Mouse (Mus musculus) neural tube, embryonic 14.5 days (tissue): ENCODE results near the gene Adgrf3. TPM values are rescaled to one million over a fixed set of nuclear protein-coding genes. Genes with fewer than 3 reads are reported as not detected.

Experiments
- ATAC-seq: fragments of 200-750 bp; cut with Nextera tagmentation; 2 replicates; pipeline ENCODE4 v1.8.0; 2017; ENCODE audit warnings: low read depth, mild to moderate bottlenecking, moderate TSS enrichment, moderate library complexity
- H3K27ac ChIP-seq: fragments of 300-500 bp; sonication (generic); 2 replicates; pipeline ENCODE4 v1.5.1; 2014; ENCODE audit warnings: low read depth, mild to moderate bottlenecking, control low read depth, low read length, moderate library complexity, mixed read lengths
- H3K27me3 ChIP-seq: fragments of 300-500 bp; sonication (generic); 2 replicates; pipeline ENCODE4 v1.6.1; 2014; ENCODE audit warnings: low read length; ENCODE audit not compliant: control insufficient read depth, insufficient read depth
- H3K36me3 ChIP-seq: fragments of 300-500 bp; sonication (generic); 2 replicates; pipeline ENCODE4 v1.6.1; 2014; ENCODE audit warnings: low read length, mixed read lengths; ENCODE audit not compliant: control insufficient read depth, insufficient read depth
- H3K4me1 ChIP-seq: fragments of 300-500 bp; sonication (generic); 2 replicates; pipeline ENCODE4 v1.6.1; 2014; ENCODE audit warnings: low read length; ENCODE audit not compliant: control insufficient read depth, insufficient read depth
- H3K4me2 ChIP-seq: fragments of 300-500 bp; sonication (generic); 2 replicates; pipeline ENCODE4 v1.6.1; 2014; ENCODE audit warnings: mild to moderate bottlenecking, low read depth, low read length, control low read depth
- H3K4me3 ChIP-seq: fragments of 300-500 bp; sonication (generic); 2 replicates; pipeline ENCODE4 v1.5.1; 2014; ENCODE audit warnings: low read depth, low read length, control low read depth, mixed read lengths
- H3K9ac ChIP-seq: fragments of 300-500 bp; sonication (generic); replicated peaks from 2 replicates; pipeline ENCODE4 v1.6.1; 2014; ENCODE audit warnings: low read depth, mild to moderate bottlenecking, control low read depth, low read length, mixed read lengths
- H3K9me3 ChIP-seq: fragments of 300-500 bp; sonication (generic); 2 replicates; pipeline ENCODE4 v1.6.1; 2016; ENCODE audit warnings: low read length; ENCODE audit not compliant: control insufficient read depth
- WGBS: fragments of 180-500 bp; shearing (Covaris S2); extraction: QIAGEN DNeasy Blood & Tissue Kit; methylation state at CpG from one replicate; pipeline ENCODE4 v1.1.7; 2014; 5-methylcytosine and 5-hydroxymethylcytosine counted together
- polyA plus RNA-seq: library from polyadenylated mRNA; unstranded; fragments of >200 nt; fragmentation: Nextera tagmentation; extraction: Ambion mirVana; gene quantifications from 2 replicates; pipeline ENCODE4 v1.2.1, GENCODE M21; 2014

Adgrf3 gene
- polyA plus RNA-seq, 1 experiment from 2014 or later: not detected

DNA sequence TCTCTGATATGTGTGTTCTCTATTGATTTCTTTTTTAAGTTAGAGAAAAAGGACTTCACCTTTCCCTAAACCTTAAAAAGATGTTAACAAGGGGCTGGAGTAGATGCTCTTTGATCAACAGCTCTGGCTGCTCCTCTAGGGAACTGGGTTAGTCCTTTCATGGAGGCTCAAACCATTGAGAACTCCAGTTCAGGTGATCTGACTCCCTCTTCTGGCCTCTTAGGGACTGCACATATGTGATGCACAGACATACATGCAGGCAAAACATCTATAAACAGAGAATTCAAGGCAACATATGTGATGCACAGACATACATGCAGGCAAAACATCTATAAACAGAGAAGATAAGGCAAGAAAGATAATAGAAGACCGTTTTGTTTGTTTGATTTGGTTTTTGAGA is 13.1 kb downstream of the Adgrf3 start:
- Histone ChIP-seq H3K4me2 (no peak overlapping the region), H3K9ac (no peak overlapping the region), H3K27ac (no peak overlapping the region), H3K27me3 (no peaks in the 10 kb centered on the region), H3K4me1 (no peaks in the 10 kb centered on the region), H3K36me3 (no peaks in the 10 kb centered on the region), H3K4me3 (no peak overlapping the region), H3K9me3 (no peaks in the 10 kb centered on the region)
- ATAC-seq: no peak
- 91% methylated on average over 1 of the region's 1 CpGs for WGBS

DNA sequence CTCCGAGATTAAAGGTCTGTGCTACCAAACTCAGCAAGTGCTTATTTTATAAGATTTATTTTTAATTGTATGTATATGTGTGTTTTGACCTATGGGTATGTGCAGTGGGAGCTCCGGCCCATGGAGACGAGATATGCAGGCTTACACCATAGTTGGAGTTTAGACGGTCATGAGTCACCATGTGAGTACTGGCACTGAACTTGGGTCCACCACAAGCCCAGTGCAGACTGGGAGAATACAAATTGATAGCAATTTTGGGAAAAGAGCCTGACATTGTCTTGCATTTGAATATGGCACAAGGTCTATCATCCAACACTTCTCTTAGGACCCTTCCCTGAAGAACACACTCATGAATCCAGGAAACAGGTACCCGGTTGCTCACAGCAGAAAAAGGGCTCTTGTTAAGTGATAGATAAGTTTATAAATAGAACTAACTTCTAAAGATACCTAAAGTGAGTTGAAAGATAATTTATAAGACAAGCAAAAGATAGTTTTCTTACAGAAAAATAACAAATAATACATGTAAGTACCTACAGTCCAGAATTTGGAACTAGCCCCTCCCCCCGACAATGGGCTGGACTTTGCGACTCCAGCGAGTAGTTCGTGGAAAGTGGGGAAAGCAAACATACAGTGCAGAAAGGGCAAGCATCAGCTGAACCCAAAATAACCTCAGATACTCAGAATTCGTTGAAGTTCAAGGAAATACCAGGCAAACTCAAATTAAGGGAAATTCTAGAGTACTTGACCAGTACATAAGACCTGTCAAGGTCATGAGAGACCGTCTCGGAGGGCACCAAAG is 17.6 kb downstream of the Adgrf3 start:
- H3K4me2 ChIP-seq: no peak overlapping the region
- H3K36me3 ChIP-seq: peaks cover 16% of the 10 kb centered on the region
- H3K9ac ChIP-seq: no peak overlapping the region
- H3K27me3 ChIP-seq: no peaks in the 10 kb centered on the region
- no peaks in the 10 kb centered on the region for H3K4me1 ChIP-seq
- no peak overlapping the region for H3K27ac ChIP-seq
- H3K4me3 ChIP-seq: no peak overlapping the region
- no peaks in the 10 kb centered on the region for H3K9me3 ChIP-seq
- 96% methylated on average over 12 of the region's 12 CpGs for WGBS
- ATAC-seq: no peak

DNA sequence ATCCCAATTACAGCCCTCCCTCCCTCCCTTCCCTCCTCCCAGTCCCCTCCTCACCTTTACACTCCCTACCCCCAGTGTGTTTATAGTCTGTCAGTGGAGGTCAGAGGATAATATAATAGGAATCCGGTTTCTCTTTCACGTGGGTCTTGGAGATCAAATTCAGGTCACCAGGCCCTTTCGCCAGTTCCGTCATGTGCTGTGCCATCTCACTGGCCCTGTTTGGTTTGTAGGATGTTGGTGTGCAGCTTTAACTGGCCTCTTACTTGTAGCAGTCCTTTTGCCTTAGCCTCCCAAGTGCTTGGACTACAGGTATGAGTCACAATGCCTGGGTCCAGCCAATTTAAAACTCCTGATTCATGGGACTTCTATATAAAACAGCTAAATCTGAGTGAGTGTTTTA is 29.7 kb downstream of the Adgrf3 start:
- Histone ChIP-seq H3K27ac (no peak overlapping the region), H3K9me3 (no peaks in the 10 kb centered on the region), H3K4me1 (no peaks in the 10 kb centered on the region), H3K4me3 (no peak overlapping the region), H3K36me3 (peaks cover 40% of the 10 kb centered on the region), H3K9ac (no peak overlapping the region), H3K4me2 (no peak overlapping the region), H3K27me3 (no peaks in the 10 kb centered on the region)
- 74% methylated on average over 4 of the region's 4 CpGs for WGBS
- no peak for ATAC-seq

DNA sequence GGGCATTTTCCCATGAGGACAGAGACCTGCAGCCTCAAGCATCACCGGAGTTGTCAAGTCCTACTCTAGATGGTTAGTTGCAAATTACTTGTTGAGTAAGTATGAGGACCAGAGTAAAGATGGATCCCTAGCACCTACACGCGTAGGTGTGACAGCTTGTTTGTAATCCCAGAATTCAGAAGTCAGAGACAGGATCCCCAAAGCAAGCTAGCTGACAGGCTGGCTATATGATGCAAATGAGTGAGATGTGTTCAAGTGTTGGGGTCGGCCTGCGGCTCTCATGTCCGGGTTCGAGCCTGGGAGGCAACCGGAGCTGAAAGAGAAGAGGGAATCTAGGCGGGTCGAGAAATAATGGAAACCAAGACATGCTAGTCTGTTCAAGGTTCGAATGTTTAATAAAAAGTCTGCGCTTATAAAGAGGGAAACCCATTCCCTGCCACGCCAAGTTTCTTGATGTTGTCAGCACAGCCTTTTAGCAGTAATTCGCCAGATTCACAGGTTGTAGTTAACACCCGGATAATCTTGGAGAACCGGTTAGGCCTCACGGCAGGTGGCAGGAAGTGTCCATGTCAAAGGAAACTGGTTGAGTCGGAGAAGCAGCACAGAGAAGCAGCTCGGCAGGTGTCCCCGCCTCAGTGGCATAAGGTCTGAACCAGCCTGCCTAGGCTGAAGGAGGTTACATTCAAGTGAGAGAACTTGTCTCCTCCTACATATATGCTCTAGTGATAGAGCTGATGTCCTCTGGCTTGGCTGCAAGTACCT is 32.4 kb downstream of the Adgrf3 start:
- Histone ChIP-seq H3K4me2 (no peak overlapping the region), H3K9ac (no peak overlapping the region), H3K4me3 (no peak overlapping the region), H3K36me3 (peaks cover 42% of the 10 kb centered on the region), H3K4me1 (no peaks in the 10 kb centered on the region), H3K27ac (no peak overlapping the region), H3K9me3 (no peaks in the 10 kb centered on the region), H3K27me3 (no peaks in the 10 kb centered on the region)
- no peak for ATAC-seq
- WGBS: 45% methylated on average over 20 of the region's 20 CpGs

DNA sequence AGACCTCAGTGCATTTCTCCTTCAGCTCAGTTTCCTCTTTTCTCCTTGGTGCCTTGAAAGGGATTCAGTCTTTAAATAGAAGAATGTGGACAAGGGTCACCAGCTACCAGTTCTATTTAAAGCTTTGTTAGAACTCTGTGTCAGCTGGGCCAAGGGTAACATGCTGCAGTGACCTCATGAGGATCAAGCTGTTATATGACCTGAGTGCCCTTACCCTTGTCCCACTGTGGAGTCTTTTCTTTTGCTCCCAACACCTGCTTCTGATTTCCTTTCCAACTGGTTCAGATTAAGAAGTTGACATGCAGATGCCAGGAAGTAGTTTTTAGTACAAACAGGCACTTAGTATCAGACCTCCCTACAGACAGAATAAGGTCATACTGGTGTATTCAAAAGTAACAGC is 33.4 kb downstream of the Adgrf3 start:
- Histone ChIP-seq H3K4me1 (no peaks in the 10 kb centered on the region), H3K27me3 (no peaks in the 10 kb centered on the region), H3K4me3 (no peak overlapping the region), H3K9ac (no peak overlapping the region), H3K27ac (no peak overlapping the region), H3K36me3 (peaks cover 42% of the 10 kb centered on the region), H3K4me2 (no peak overlapping the region), H3K9me3 (no peaks in the 10 kb centered on the region)
- no peak for ATAC-seq

DNA sequence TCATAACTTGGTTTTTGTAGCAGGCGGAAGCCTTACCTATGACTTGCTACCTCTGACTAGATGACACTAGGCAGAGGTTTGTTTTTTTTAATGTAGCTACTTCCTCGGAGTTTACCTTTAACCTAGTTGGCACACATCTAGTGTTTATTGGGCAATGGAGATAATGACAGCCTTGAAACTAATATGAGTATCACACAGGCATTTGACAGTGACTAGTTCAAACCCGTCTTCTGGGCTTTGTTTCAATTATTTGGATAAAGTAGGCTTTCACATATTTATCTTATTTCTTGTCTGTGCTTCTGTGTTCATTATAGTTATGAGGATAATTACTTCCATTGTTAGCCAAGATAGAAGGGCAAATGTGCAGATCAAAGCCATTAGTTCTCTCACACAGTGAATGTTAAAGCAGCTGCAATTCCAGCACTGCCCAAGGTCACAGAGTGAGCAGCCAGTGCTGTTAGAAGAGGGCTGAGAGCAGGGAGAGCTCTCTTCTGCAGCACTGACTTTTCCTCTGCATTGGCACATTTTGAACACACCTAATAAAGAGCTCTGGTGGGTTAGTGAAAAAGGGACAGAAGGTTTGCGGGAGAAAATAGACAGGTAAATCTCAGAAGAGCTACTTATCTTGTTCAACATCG is 35.1 kb downstream of the Adgrf3 start:
- ATAC-seq: no peak
- Histone ChIP-seq H3K36me3 (peaks cover 32% of the 10 kb centered on the region), H3K9me3 (no peaks in the 10 kb centered on the region), H3K4me1 (no peaks in the 10 kb centered on the region), H3K4me2 (no peak overlapping the region), H3K27ac (no peak overlapping the region), H3K9ac (no peak overlapping the region), H3K4me3 (no peak overlapping the region), H3K27me3 (no peaks in the 10 kb centered on the region)
- 87% methylated on average over 5 of the region's 5 CpGs for WGBS

DNA sequence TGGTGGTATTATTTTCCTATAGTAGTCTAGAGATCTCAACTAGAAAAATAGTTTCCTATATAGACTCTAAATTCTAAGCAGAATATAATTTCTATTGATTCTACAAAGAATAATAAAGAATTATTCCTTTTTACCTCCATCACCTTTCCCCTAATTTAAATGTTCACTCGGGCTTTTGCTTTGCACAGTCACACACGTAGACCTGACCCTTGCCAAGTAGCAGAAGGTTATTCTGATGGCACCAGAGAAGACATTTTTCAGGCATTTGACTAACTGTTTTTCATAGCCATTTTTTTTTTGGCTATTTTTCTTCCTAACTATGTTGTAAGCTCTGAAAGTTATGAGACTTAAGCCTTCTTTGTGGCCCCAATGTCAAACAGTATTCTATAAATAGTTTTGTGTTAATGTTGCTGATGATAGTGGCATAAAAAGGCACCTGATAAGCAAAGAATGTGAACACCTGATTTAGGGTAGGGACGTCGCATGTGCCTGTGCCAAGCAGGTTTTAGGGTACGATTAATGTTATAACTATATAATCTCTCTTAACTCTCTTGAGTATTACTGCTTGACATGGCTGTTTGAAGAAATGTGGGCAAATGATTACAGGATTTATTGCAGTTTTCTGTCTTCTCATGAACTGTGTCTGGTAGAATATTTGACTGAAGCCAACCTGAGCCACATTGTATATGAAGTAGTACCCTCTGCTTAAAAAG is 40.1 kb downstream of the Adgrf3 start:
- no peak overlapping the region for H3K27ac ChIP-seq
- H3K4me2 ChIP-seq: no peak overlapping the region
- no peak for ATAC-seq
- H3K4me3 ChIP-seq: no peak overlapping the region
- H3K9ac ChIP-seq: no peak overlapping the region
- 94% methylated on average over 5 of the region's 5 CpGs for WGBS
- no peaks in the 10 kb centered on the region for H3K9me3 ChIP-seq
- no peaks in the 10 kb centered on the region for H3K4me1 ChIP-seq
- peaks cover 16% of the 10 kb centered on the region for H3K36me3 ChIP-seq
- no peaks in the 10 kb centered on the region for H3K27me3 ChIP-seq

DNA sequence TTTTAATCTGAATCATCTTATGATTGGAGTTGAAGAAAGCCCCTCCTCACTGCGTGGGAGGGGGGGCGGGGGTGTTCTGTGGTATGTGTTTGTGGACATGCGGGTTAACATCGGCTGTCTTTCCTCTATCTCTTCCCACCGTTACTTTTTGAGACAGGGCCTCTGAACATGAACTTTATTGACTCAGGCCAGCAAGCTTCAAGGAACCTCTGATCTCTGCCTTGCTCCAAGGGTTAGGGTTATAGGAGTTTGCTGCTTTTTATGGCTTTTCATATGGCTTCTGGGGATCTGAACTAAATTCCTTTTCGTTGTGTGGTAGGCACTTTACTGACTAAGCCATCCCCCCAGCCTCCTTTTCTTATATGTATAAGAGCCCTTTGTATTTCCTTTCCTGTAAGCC is 43.2 kb downstream of the Adgrf3 start:
- no peak overlapping the region for H3K4me2 ChIP-seq
- no peaks in the 10 kb centered on the region for H3K36me3 ChIP-seq
- no peaks in the 10 kb centered on the region for H3K9me3 ChIP-seq
- ATAC-seq: no peak
- H3K9ac ChIP-seq: no peak overlapping the region
- H3K4me1 ChIP-seq: no peaks in the 10 kb centered on the region
- H3K27me3 ChIP-seq: no peaks in the 10 kb centered on the region
- H3K4me3 ChIP-seq: no peak overlapping the region
- 84% methylated on average over 6 of the region's 6 CpGs for WGBS
- no peak overlapping the region for H3K27ac ChIP-seq
